Mouse (Mus musculus) kidney, postnatal 0 days (tissue): Measurements from ENCODE around the gene Pafah2. TPM values are rescaled to one million over a fixed set of nuclear protein-coding genes. Genes with fewer than 3 reads are reported as not detected.

Experiments
- ATAC-seq: fragments of 200-750 bp; cut with Nextera tagmentation; replicated peaks from 2 replicates; pipeline ENCODE4 v1.8.0; 2017; ENCODE audit warnings: low read depth, moderate number of reproducible peaks, moderate TSS enrichment, moderate library complexity; ENCODE audit not compliant: low FRiP score
- DNase-seq: peaks from one replicate; pipeline ENCODE4 v3.0.0-alpha.2; 2016; ENCODE audit warnings: low spot score
- H3K27ac ChIP-seq: fragments of 300-500 bp; sonication (generic); 2 replicates; pipeline ENCODE4 v1.5.1; 2014; ENCODE audit warnings: mild to moderate bottlenecking
- H3K27me3 ChIP-seq: fragments of 300-500 bp; sonication (generic); 2 replicates; pipeline ENCODE4 v1.6.1; 2014; ENCODE audit warnings: low read length, mixed read lengths; ENCODE audit not compliant: insufficient read depth
- H3K36me3 ChIP-seq: fragments of 300-500 bp; sonication (generic); 2 replicates; pipeline ENCODE4 v1.6.1; 2014; ENCODE audit warnings: low read length, mixed read lengths; ENCODE audit not compliant: insufficient read depth
- H3K4me1 ChIP-seq: fragments of 300-500 bp; sonication (generic); replicated peaks from 2 replicates; pipeline ENCODE4 v1.6.1; 2014; ENCODE audit warnings: antibody characterized with exemption, low read length, mixed read lengths; ENCODE audit not compliant: insufficient read depth
- H3K4me2 ChIP-seq: fragments of 300-500 bp; sonication (generic); 2 replicates; pipeline ENCODE4 v1.6.1; 2014; ENCODE audit warnings: mild to moderate bottlenecking, low read length, moderate library complexity, mixed read lengths
- H3K4me3 ChIP-seq: fragments of 300-500 bp; sonication (generic); replicated peaks from 2 replicates; pipeline ENCODE4 v1.5.1; 2014; ENCODE audit warnings: low read depth, low read length
- H3K9ac ChIP-seq: fragments of 300-500 bp; sonication (generic); 2 replicates; pipeline ENCODE4 v1.6.1; 2014; ENCODE audit warnings: low read depth, low read length
- H3K9me3 ChIP-seq: fragments of 300-500 bp; sonication (generic); replicated peaks from 2 replicates; pipeline ENCODE4 v1.6.1; 2016; ENCODE audit warnings: low read length, inconsistent platforms, mixed read lengths
- CTCF ChIP-seq: IDR thresholded peaks from 2 replicates; pipeline ENCODE4 v1.5.1; 2016; ENCODE audit warnings: antibody characterized with exemption, low read depth, mild to moderate bottlenecking, moderate library complexity
- WGBS: fragments of 180-500 bp; shearing (Covaris S2); extraction: QIAGEN DNeasy Blood & Tissue Kit; methylation state at CpG from one replicate; pipeline ENCODE4 v1.1.7; 2014; 5-methylcytosine and 5-hydroxymethylcytosine counted together
- polyA plus RNA-seq: library from polyadenylated mRNA; unstranded; fragments of >200 nt; fragmentation: Nextera tagmentation; extraction: Ambion mirVana; gene quantifications from 2 replicates; pipeline ENCODE4 v1.2.1, GENCODE M21; 2015

Gene Pafah2
- polyA plus RNA-seq, 1 experiment from 2014 or later, result 22.7 TPM

- Histone ChIP-seq H3K4me1 (no peaks in the 10 kb centered on the region), H3K27me3 (no peaks in the 10 kb centered on the region), H3K36me3 (no peaks in the 10 kb centered on the region), H3K9me3 (no peaks in the 10 kb centered on the region), H3K9ac (no peak overlapping the region), H3K4me2 (no peak overlapping the region), H3K4me3 (no peak overlapping the region), H3K27ac (no peak overlapping the region)
- 62% methylated on average over 10 of the region's 10 CpGs for WGBS
- DNase-seq (no peak), ATAC-seq (no peak)
- TF ChIP-seq CTCF, result no peak
Observed at GRCm38 (mm10) chr4:134460277-134460676, 64.2 kb downstream of the Pafah2 start.

- Histone ChIP-seq H3K27me3 (no peaks in the 10 kb centered on the region), H3K9ac (no peak overlapping the region), H3K27ac (no peak overlapping the region), H3K4me3 (no peak overlapping the region), H3K4me1 (no peaks in the 10 kb centered on the region), H3K36me3 (no peaks in the 10 kb centered on the region), H3K4me2 (no peak overlapping the region), H3K9me3 (no peaks in the 10 kb centered on the region)
- TF ChIP-seq CTCF, result no peak
- no peak for ATAC-seq
- 69% methylated on average over 5 of the region's 5 CpGs for WGBS
- no peak for DNase-seq
Observed at GRCm38 (mm10) chr4:134461252-134461651, 65.1 kb downstream of the Pafah2 start.

- Histone ChIP-seq H3K9ac (no peak overlapping the region), H3K4me2 (no peak overlapping the region), H3K4me3 (no peak overlapping the region), H3K27me3 (no peaks in the 10 kb centered on the region), H3K4me1 (peaks cover 6% of the 10 kb centered on the region; the same call in 1 of the 2 replicates), H3K9me3 (no peaks in the 10 kb centered on the region), H3K36me3 (no peaks in the 10 kb centered on the region), H3K27ac (no peak overlapping the region)
- DNase-seq, result no peak
- 52% methylated on average over 12 of the region's 12 CpGs for WGBS
- no peak for ATAC-seq
- TF ChIP-seq CTCF, result no peak
Observed at GRCm38 (mm10) chr4:134465789-134466188, 69.7 kb downstream of the Pafah2 start.

GRCm38 (mm10) chr4:134466381-134467262 lies 70.5 kb downstream of the Pafah2 start:
- Histone ChIP-seq H3K4me3 (no peak overlapping the region), H3K27ac (no peak overlapping the region), H3K9ac (no peak overlapping the region), H3K4me2 (peak overlapping the region; percentile 98), H3K9me3 (no peaks in the 10 kb centered on the region), H3K27me3 (no peaks in the 10 kb centered on the region), H3K36me3 (no peaks in the 10 kb centered on the region), H3K4me1 (peaks cover 9% of the 10 kb centered on the region; the same call in 1 of the 2 replicates)
- DNase-seq (no peak), ATAC-seq (no peak)
- TF ChIP-seq CTCF, result no peak
- WGBS, result 76% methylated on average over 11 of the region's 11 CpGs

- Histone ChIP-seq H3K36me3 (peaks cover 7% of the 10 kb centered on the region; the same call in 1 of the 2 replicates), H3K4me1 (peaks cover 9% of the 10 kb centered on the region; the same call in 1 of the 2 replicates), H3K9me3 (no peaks in the 10 kb centered on the region), H3K27me3 (no peaks in the 10 kb centered on the region), H3K27ac (peak overlapping the region; percentile 72), H3K9ac (peak overlapping the region; percentile 51), H3K4me2 (peak overlapping the region; percentile 98), H3K4me3 (peak overlapping the region; percentile 76)
- DNase-seq (peak; percentile 67), ATAC-seq (peak; percentile 21)
- under 1% methylated on average over 31 of the region's 31 CpGs for WGBS
- no peak for TF ChIP-seq CTCF
Observed at GRCm38 (mm10) chr4:134467435-134468214, 71.5 kb downstream of the Pafah2 start.

- Histone ChIP-seq H3K4me2 (peak within 1 kb of the TSS; percentile 98), H3K4me3 (peak within 1 kb of the TSS; percentile 76), H3K27ac (peak within 1 kb of the TSS; percentile 86), H3K27me3 (no peaks in the 10 kb centered on the region), H3K9ac (peak within 1 kb of the TSS; percentile 81), H3K4me1 (peaks cover 9% of the 10 kb centered on the region; the same call in 1 of the 2 replicates), H3K9me3 (no peaks in the 10 kb centered on the region), H3K36me3 (peaks cover 7% of the 10 kb centered on the region; the same call in 1 of the 2 replicates)
- WGBS, result under 1% methylated on average over 31 of the region's 31 CpGs
- ATAC-seq (peak; percentile 96), DNase-seq (peak; percentile 97)
- TF ChIP-seq CTCF, result no peak
Observed at GRCm38 (mm10) chr4:134468215-134468575, 72.1 kb downstream of the Pafah2 start, which contains the start of gene Stmn1. TSS of gene Stmn1 (plus strand) at chr4:134468320.
